10 mouse cellular contexts compared by ENCODE assay signal in genomic region chr19:40433316-40433912, GRCm38 (mm10).
DNase-seq lines count a peak whose midpoint lies in the region; ATAC-seq lines count a peak whose summit lies in the region.
"Had no signal": no experiment of that assay in that cellular context is flagged by ENCODE, and none has a peak within 500 bp of the region (broad histone marks: within the 10 kb centered on the region; RNA-seq: fewer than 3 reads in every experiment).

No protein-coding gene starts in this region.

- H3K27ac ChIP-seq in heart, embryonic 11.5 days (ENCODE audit: low read depth, low read length) = no peak overlapping the region
- H3K27ac ChIP-seq in hindbrain, embryonic 12.5 days = peak overlapping the region; percentile 8; the same call in 1 of the 2 replicates
- H3K27ac ChIP-seq: embryonic facial prominence, embryonic 12.5 days had no signal

- H3K9ac ChIP-seq in heart, embryonic 11.5 days (ENCODE audit: low read depth, low read length) = no peak overlapping the region
- no peak overlapping the region for H3K9ac ChIP-seq in hindbrain, embryonic 12.5 days
- H3K9ac ChIP-seq: embryonic facial prominence, embryonic 12.5 days had no signal

- no peaks in the 10 kb centered on the region for H3K9me3 ChIP-seq in heart, embryonic 11.5 days (replicated peaks; ENCODE audit: control insufficient read depth, low read length)
- no peaks in the 10 kb centered on the region for H3K9me3 ChIP-seq in hindbrain, embryonic 12.5 days (replicated peaks)
- H3K9me3 ChIP-seq: embryonic facial prominence, embryonic 12.5 days had no signal

- H3K4me3 ChIP-seq in heart, embryonic 11.5 days (ENCODE audit: low read depth, low read length) = no peak overlapping the region
- no peak overlapping the region for H3K4me3 ChIP-seq in hindbrain, embryonic 12.5 days
- H3K4me3 ChIP-seq: embryonic facial prominence, embryonic 12.5 days had no signal

- no peak for ATAC-seq in heart, embryonic 11.5 days (replicated peaks; ENCODE audit: insufficient number of reproducible peaks, low FRiP score, low TSS enrichment)
- ATAC-seq in hindbrain, embryonic 12.5 days (ENCODE audit: low FRiP score) = peak; percentile 35; the same call in 1 of the 2 replicates

- H3K4me1 ChIP-seq in heart, embryonic 11.5 days (ENCODE audit: control insufficient read depth, insufficient read depth, low read length) = peaks cover 66% of the 10 kb centered on the region
- peaks cover 26% of the 10 kb centered on the region for H3K4me1 ChIP-seq in hindbrain, embryonic 12.5 days

- H3K36me3 ChIP-seq in heart, embryonic 11.5 days (ENCODE audit: control insufficient read depth, insufficient read depth, low read length) = no peaks in the 10 kb centered on the region
- 0 out of 2 replicates have a peak, but pooled peaks cover 3% of the 10 kb centered on the region for H3K36me3 ChIP-seq in hindbrain, embryonic 12.5 days
- H3K36me3 ChIP-seq: embryonic facial prominence, embryonic 12.5 days had no signal

- 73% methylated on average over 8 of the region's 8 CpGs for WGBS in heart, embryonic 11.5 days (ENCODE audit: insufficient replicate concordance)
- WGBS in hindbrain, embryonic 12.5 days = 61% methylated on average over 8 of the region's 8 CpGs

- H3K27me3 ChIP-seq in heart, embryonic 11.5 days (ENCODE audit: control insufficient read depth, insufficient read depth, low read length) = no peaks in the 10 kb centered on the region
- H3K27me3 ChIP-seq in hindbrain, embryonic 12.5 days = no peaks in the 10 kb centered on the region
- H3K27me3 ChIP-seq: embryonic facial prominence, embryonic 12.5 days had no signal

- H3K4me2 ChIP-seq in heart, embryonic 11.5 days = no peak overlapping the region
- H3K4me2 ChIP-seq in hindbrain, embryonic 12.5 days (replicated peaks) = no peak overlapping the region
- H3K4me2 ChIP-seq: embryonic facial prominence, embryonic 12.5 days had no signal

- DNase-seq in heart, adult 11 months = peak; percentile 90
- DNase-seq in right cerebral cortex, adult 18-20 months = peak; percentile 35
- no peak for DNase-seq in right cerebral cortex, adult 2 months (ENCODE audit: low spot score in 2 of 2)
- DNase-seq in c-Kit-positive CD71-positive TER-119-positive erythroid progenitor cells, embryonic 14.5 days (ENCODE audit: low spot score) = no peak
- no peak for DNase-seq in kidney, postnatal 4 days
- DNase-seq in cerebellum, adult 9-10 months = no peak
- DNase-seq: lung, adult 18-20 months had no signal

Comparison
In these comparisons a context has a peak if more than half of its experiments do, and no peak if none do; other contexts are left out.
1. DNase-seq: peak in heart, adult 11 months (single experiment) and right cerebral cortex, adult 18-20 months (single experiment); none in right cerebral cortex, adult 2 months (0 of 2), c-Kit-positive CD71-positive TER-119-positive erythroid progenitor cells, embryonic 14.5 days (single experiment), kidney, postnatal 4 days (0 of 2) and cerebellum, adult 9-10 months (single experiment).